Mouse (Mus musculus): Measurements from ENCODE around the gene Aldh8a1.

The Aldh8a1 gene

DNA sequence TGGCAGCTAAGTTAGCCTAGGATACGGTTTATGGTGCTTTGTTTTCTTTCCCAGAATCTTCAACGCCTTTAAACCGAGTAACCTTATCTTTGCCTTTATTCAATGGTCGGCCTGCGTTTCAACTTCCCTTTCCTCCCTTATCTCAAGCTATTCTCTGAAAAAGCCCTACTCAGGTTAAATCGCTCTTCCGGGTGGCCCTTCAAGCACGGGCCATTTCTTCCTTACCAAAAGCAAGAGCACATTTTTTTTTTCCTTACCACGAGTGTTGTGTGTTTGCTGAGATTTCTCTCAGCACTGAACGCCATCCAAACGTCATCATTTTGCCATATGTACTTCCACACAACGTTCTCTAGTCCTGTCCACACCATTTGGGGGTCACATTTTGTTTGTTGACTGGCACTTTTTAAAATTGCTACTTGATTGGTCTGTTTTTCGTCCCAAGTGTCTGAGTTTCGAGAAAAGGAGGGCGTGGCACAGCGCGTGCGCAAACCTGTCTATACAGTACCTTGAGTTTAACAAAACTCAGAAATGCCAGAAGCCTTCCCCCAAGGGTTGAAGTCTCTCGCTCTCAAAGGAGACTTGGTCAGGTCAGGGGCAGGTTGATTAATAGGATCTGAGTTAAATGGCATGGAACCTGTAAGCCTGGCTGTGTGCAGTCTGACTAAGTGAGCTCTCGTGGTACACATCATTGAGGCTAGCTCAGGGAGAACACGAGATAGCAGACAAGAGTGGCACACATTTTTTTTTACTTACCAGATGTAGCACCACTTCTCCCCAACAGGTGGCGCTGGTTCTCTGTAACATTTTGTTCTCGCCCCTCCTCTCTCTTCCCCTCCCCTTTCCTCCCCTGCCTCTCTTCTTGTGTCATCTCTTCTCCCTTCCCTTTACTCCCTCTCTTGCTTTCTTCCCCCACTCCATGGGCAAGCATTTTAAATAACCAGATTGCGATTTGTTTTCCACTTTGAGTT is 43.6 kb downstream of the Aldh8a1 start:
- peak; percentile 77 for DNase-seq

DNA sequence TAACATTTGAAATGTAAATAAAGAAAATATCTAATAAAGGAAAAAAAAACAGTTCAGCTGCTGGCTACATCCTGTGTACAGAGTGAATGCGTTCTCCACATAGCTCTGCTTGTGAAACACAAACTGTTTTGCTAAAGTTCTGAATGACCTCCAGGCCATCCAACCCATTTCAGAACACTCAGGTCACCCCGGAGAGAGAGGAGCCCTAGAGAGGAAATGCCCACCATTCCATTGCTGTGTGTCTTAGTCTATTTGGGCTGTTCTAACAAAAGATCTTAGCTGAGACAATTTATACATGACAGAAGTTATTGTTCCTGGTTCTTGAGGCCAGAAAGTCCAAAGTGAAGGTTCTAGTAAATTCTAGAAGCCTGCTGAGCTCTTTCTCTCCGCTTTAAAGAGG is 49.4 kb downstream of the Aldh8a1 start:
- DNase-seq = no peak

- DNase-seq = no peak
Observed at GRCm38 (mm10) chr10:21427996-21428395, 50.9 kb downstream of the Aldh8a1 start.

DNA sequence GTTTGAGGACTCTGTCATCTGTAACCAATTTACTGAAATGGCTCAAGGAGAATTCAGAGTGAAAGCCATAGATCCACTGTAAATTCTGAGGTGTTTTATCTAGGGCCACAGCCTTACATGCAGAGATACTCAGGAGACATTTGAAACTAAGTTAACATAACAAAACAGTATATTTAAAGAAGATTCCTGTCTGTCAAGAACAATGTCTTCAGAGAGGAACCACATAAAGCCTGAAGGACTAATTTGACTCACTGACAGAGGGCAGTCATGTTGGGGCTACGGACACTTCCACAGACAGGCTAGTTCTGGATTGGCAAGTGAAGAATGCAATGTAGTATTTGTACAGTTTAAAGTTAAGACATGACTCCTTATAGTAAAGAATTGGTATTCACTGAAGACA is 62.2 kb downstream of the Aldh8a1 start:
- no peak for DNase-seq

DNA sequence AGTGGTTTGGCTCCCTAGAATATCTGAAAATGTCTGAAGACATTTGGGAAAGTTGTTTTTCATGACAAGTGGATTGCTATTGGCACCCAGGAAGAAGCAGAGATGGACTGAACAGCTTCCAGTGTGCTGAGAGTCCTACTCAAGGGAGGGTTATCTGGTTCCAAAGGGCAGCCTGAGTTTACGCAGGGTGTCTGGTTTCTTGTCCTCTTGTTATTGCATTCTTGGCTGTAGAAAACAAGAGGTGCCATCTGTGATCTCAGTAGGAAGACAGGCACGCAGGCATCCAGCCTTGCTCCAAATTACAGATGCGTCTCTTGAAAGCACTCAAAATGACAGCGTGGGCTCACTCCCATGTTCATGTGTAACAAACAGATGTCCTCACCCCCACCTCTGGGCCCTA is 63.9 kb downstream of the Aldh8a1 start:
- DNase-seq = no peak

GRCm38 (mm10) chr10:21441690-21442089 is 64.6 kb downstream of the Aldh8a1 start:
- no peak for DNase-seq

DNA sequence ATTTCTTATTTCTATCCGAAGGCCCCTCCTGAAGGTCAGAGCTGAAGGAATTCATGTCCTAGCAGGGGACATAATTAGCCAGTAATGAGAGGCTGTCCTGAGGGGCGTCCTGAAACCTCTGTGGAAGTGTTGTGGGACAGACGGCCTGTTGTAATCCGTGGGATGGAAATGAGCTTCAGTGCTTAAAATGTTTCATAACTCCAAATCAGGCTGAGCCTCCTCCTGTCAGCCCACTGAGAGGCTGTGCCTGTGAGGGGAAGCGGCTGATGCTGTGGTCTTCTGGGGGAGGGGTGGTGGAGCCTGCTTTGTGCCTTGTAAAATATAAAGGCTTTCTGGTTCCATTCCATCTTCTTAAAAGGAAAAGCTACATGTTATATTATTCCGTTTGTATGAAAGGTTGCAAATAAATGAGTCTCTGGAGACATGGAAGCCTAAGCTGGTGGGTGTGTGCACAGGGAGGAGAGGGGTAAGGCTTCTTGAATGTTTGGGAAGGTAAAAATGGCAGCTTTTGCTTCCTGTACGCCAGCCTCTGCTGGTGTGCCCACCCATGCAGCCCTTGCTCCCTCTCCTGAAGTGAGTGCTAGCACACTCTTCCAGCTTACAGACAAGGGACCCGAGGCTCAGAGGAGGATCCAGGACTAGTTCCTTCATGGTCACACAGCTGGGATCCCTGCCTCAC is 66.7 kb downstream of the Aldh8a1 start:
- no peak for DNase-seq

GRCm38 (mm10) chr10:21444410-21444809 is 67.3 kb downstream of the Aldh8a1 start:
- no peak for DNase-seq

All from thymus, postnatal 14 days (tissue).